Mouse (Mus musculus) midbrain, embryonic 14.5 days (tissue): ENCODE measurements around the gene Chrm2. TPM values are rescaled to one million over a fixed set of nuclear protein-coding genes. Genes with fewer than 3 reads are reported as not detected.

Source experiments
- ATAC-seq: fragments of 200-750 bp; cut with Nextera tagmentation; 2 replicates; pipeline ENCODE4 v1.8.0; 2017; ENCODE audit warnings: moderate number of reproducible peaks, moderate library complexity; ENCODE audit not compliant: low FRiP score, low TSS enrichment
- DNase-seq: peaks from one replicate; pipeline ENCODE4 v3.0.0-alpha.2; 2015
- H3K27ac ChIP-seq: fragments of 300-500 bp; sonication (generic); replicated peaks from 2 replicates; pipeline ENCODE4 v1.5.1; 2014; ENCODE audit warnings: mild to moderate bottlenecking, low read depth, low read length, moderate library complexity
- H3K27me3 ChIP-seq: fragments of 300-500 bp; sonication (generic); 2 replicates; pipeline ENCODE4 v1.6.1; 2014; ENCODE audit warnings: low read length, control low read depth, mixed read lengths; ENCODE audit not compliant: control insufficient read depth, insufficient read depth
- H3K36me3 ChIP-seq: fragments of 300-500 bp; sonication (generic); 2 replicates; pipeline ENCODE4 v1.6.1; 2014; ENCODE audit warnings: low read length, control low read depth; ENCODE audit not compliant: control insufficient read depth, insufficient read depth
- H3K4me1 ChIP-seq: fragments of 300-500 bp; sonication (generic); 2 replicates; pipeline ENCODE4 v1.6.1; 2014; ENCODE audit warnings: mild to moderate bottlenecking, antibody characterized with exemption, low read length, control low read depth; ENCODE audit not compliant: control insufficient read depth, insufficient read depth
- H3K4me2 ChIP-seq: fragments of 300-500 bp; sonication (generic); 2 replicates; pipeline ENCODE4 v1.6.1; 2014; ENCODE audit warnings: mild to moderate bottlenecking, low read length, moderate library complexity
- H3K4me3 ChIP-seq: fragments of 300-500 bp; sonication (generic); replicated peaks from 2 replicates; pipeline ENCODE4 v1.5.1; 2014; ENCODE audit warnings: low read depth, low read length
- H3K9ac ChIP-seq: fragments of 300-500 bp; sonication (generic); replicated peaks from 2 replicates; pipeline ENCODE4 v1.6.1; 2014; ENCODE audit warnings: mild to moderate bottlenecking, low read length, moderate library complexity
- H3K9me3 ChIP-seq: fragments of 300-500 bp; sonication (generic); 2 replicates; pipeline ENCODE4 v1.6.1; 2016; ENCODE audit warnings: low read length, control low read depth, mixed read lengths; ENCODE audit not compliant: control insufficient read depth
- WGBS: fragments of 180-500 bp; shearing (Covaris S2); extraction: QIAGEN DNeasy Blood & Tissue Kit; methylation state at CpG from one replicate; pipeline ENCODE4 v1.1.7; 2014; 5-methylcytosine and 5-hydroxymethylcytosine counted together
- polyA plus RNA-seq: library from polyadenylated mRNA; unstranded; fragments of >200 nt; fragmentation: Nextera tagmentation; extraction: Ambion mirVana; gene quantifications from 2 replicates; pipeline ENCODE4 v1.2.1, GENCODE M21; 2014

Chrm2 gene
- polyA plus RNA-seq, 1 experiment from 2014 or later: 7.0 TPM

DNA sequence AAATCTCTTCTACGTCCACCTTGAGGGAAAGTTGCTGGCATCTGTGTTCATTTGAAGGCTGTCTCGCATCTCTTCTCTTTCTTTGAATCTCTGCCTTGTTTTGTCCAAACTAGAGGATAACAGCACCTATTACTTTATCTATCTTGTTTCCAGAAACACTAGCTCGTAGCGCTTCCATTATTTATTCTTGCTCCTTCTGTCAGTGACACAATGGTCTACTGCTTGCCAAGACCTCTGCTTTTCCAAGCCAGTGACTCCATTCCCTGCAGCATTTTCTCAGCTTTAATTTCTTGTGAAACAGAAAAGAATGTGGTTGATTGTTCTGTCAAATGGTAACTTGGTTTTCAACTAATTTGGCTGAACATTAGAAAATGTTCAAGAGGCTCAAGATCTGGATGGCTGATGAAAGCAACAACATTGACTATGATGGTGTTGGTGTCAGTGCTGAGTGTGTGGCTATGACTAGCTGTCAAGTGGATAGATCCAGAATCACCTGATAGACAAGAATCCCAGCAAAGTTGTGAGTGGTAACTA lies 96.3 kb downstream of the Chrm2 start:
- no peaks in the 10 kb centered on the region for H3K36me3 ChIP-seq
- H3K4me1 ChIP-seq: no peaks in the 10 kb centered on the region
- no peak for ATAC-seq
- H3K9me3 ChIP-seq: no peaks in the 10 kb centered on the region
- DNase-seq: no peak
- 69% methylated on average over 4 of the region's 4 CpGs for WGBS
- no peaks in the 10 kb centered on the region for H3K27me3 ChIP-seq
- no peak overlapping the region for H3K27ac ChIP-seq
- no peak overlapping the region for H3K4me2 ChIP-seq
- no peak overlapping the region for H3K4me3 ChIP-seq
- H3K9ac ChIP-seq: no peak overlapping the region

DNA sequence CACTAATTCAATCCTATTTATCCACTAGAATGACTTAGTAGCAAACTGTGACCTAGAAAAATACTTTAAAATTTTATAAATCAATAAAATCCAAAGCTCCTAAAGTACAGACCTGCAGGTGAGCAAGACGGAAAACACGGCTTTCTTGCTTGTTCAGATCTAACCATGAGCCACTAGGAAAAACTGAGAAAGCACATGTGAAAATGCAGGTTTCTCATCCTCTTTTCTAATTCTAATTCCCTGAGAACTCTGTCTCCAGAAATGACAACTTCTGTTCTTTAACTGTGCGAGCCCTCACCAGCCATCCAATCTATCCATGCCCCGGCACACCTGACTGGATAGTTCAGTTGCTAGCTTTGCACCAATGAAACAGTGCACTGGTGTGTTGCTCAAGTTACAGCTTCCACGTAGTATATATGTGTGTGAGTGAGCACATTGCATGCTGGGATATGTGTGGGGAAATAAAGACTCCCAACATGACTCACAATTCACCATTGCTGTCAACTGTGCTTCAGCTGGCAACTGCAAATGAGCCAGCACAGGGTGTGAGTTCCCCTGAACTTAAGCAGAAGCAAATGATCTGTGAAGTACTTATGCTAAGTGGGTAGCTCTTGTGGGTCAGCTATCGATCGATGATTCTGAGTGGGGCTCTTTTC lies 119.3 kb downstream of the Chrm2 start:
- DNase-seq (no peak), ATAC-seq (no peak)
- no peaks in the 10 kb centered on the region for H3K36me3 ChIP-seq
- WGBS: 80% methylated on average over 7 of the region's 7 CpGs
- H3K4me3 ChIP-seq: no peak overlapping the region
- H3K9ac ChIP-seq: no peak overlapping the region
- H3K27me3 ChIP-seq: no peaks in the 10 kb centered on the region
- no peak overlapping the region for H3K27ac ChIP-seq
- H3K4me2 ChIP-seq: no peak overlapping the region
- no peaks in the 10 kb centered on the region for H3K4me1 ChIP-seq
- no peaks in the 10 kb centered on the region for H3K9me3 ChIP-seq

DNA sequence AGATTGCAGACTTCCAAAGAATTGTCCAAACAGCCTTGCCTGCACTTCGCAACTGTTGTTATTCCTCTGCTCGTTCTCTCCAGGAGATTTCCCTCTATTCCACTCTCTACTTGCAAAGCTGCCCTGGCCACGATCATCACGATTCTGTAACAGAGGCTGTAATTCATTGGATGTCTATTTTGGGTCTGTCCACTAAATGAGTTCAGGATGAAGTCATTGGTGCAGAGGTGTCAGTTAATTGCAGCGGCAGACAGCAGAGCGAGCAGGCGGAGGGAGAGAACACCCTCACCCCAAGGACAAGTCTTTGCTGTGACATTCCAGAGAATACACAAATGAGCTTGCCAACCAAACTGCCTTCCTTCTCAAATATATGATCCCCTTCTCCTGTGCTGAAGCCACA lies 120.1 kb downstream of the Chrm2 start:
- ATAC-seq: no peak
- H3K36me3 ChIP-seq: no peaks in the 10 kb centered on the region
- H3K9ac ChIP-seq: no peak overlapping the region
- DNase-seq: no peak
- no peaks in the 10 kb centered on the region for H3K4me1 ChIP-seq
- WGBS: 58% methylated on average over 7 of the region's 7 CpGs
- H3K27ac ChIP-seq: no peak overlapping the region
- H3K9me3 ChIP-seq: no peaks in the 10 kb centered on the region
- H3K27me3 ChIP-seq: no peaks in the 10 kb centered on the region
- H3K4me2 ChIP-seq: no peak overlapping the region
- no peak overlapping the region for H3K4me3 ChIP-seq

DNA sequence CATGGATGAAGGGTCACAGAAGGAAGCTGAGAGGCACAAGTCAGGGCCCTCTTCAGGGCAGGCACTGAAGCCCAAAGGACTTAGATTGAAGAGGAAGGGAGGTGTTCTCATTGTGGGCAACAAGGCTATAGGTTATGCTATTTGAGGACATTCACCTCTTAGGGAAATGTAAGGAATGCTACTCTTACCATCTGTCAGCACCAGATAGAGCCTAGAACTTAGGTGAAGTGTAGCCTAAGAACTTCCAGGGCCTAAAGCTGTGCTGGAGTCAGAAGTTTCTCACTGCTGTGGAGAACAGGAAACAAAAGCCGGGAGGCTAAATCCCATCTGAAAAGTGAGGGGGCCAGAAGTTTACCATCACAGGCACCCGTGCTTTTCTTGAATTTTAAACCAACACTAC lies 120.6 kb downstream of the Chrm2 start:
- ATAC-seq: no peak
- no peaks in the 10 kb centered on the region for H3K4me1 ChIP-seq
- H3K4me2 ChIP-seq: no peak overlapping the region
- no peaks in the 10 kb centered on the region for H3K9me3 ChIP-seq
- H3K4me3 ChIP-seq: no peak overlapping the region
- H3K9ac ChIP-seq: no peak overlapping the region
- H3K27me3 ChIP-seq: no peaks in the 10 kb centered on the region
- H3K36me3 ChIP-seq: no peaks in the 10 kb centered on the region
- DNase-seq: no peak
- 38% methylated on average over 2 of the region's 2 CpGs for WGBS
- no peak overlapping the region for H3K27ac ChIP-seq

DNA sequence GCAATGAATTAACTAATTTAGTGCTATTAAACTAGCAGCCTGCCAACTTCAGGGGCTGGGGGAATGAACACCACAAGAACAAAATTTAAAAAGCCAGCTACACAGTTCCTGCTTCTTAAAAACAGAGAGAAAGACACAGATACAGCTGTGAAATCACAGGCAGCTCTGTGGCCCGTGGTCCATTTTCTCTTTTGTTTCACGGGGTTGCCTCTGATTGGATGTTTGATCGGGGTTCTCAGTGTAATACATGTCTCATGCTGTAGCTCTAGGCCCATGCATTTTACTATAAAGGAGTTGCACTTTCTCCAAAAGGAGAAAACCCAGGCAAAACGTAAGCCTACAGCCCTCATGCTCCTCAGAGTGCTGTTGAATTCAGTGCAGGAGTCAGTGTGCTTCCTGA lies 128.6 kb downstream of the Chrm2 start:
- no peak overlapping the region for H3K4me3 ChIP-seq
- H3K9me3 ChIP-seq: no peaks in the 10 kb centered on the region
- 68% methylated on average over 4 of the region's 4 CpGs for WGBS
- no peak for DNase-seq
- H3K9ac ChIP-seq: no peak overlapping the region
- no peaks in the 10 kb centered on the region for H3K4me1 ChIP-seq
- no peak overlapping the region for H3K27ac ChIP-seq
- no peaks in the 10 kb centered on the region for H3K27me3 ChIP-seq
- ATAC-seq: no peak
- no peak overlapping the region for H3K4me2 ChIP-seq
- H3K36me3 ChIP-seq: no peaks in the 10 kb centered on the region

DNA sequence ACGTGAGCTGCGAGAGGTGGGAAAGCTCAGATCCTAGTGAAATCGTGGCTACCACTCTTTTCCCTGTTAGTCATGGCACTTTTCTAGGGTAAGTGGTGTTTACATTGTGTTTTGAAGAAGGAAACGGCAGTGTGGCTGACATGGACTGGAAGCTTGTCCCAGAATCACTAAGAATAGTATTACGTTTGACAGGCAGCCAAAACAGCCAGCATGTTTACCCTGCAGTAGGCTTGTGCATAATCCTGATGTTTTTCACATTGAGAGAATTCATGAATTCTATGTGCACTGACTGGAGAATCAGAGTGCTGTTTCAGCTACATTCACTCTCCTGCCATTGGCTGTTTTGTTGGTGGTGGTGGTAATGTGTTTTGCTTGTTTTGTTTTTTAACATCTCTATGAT lies 129.4 kb downstream of the Chrm2 start:
- Histone ChIP-seq H3K4me1 (no peaks in the 10 kb centered on the region), H3K4me2 (no peak overlapping the region), H3K36me3 (no peaks in the 10 kb centered on the region), H3K27me3 (no peaks in the 10 kb centered on the region), H3K27ac (no peak overlapping the region), H3K9me3 (no peaks in the 10 kb centered on the region), H3K4me3 (no peak overlapping the region), H3K9ac (no peak overlapping the region)
- 63% methylated on average over 5 of the region's 5 CpGs for WGBS
- DNase-seq: peak; percentile 36
- ATAC-seq: no peak

DNA sequence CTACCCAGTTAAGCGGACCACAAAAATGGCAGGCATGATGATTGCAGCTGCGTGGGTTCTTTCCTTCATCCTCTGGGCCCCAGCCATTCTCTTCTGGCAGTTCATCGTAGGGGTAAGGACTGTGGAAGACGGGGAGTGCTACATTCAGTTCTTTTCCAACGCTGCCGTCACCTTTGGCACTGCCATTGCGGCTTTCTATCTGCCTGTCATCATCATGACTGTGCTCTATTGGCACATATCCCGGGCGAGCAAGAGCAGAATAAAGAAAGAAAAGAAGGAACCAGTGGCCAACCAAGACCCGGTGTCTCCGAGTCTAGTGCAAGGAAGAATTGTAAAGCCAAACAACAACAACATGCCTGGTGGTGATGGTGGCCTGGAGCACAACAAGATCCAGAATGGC lies 135.7 kb downstream of the Chrm2 start:
- WGBS: 97% methylated on average over 11 of the region's 11 CpGs
- H3K27me3 ChIP-seq: no peaks in the 10 kb centered on the region
- no peak for ATAC-seq
- H3K9ac ChIP-seq: no peak overlapping the region
- H3K9me3 ChIP-seq: no peaks in the 10 kb centered on the region
- no peaks in the 10 kb centered on the region for H3K4me1 ChIP-seq
- H3K4me3 ChIP-seq: no peak overlapping the region
- no peak overlapping the region for H3K4me2 ChIP-seq
- DNase-seq: no peak
- H3K27ac ChIP-seq: no peak overlapping the region
- H3K36me3 ChIP-seq: no peaks in the 10 kb centered on the region

DNA sequence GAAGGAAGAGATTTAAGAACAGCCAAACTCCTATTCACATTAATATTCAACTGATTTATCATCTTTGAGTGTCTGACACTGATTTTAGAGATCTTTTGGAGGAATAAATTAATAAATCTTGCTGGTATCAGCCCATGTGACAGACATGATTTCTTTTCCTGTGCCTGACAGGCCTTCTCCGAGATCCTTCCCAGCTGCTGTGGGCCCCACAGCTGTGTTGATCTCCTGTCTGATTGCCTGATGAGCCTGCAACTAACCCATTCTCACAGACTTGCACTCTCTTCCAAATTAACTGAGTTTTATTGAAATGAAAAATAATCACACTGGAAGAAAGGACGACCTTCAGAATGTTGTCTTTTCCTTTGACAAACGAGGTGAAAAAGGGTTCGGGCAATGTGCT lies 140.6 kb downstream of the Chrm2 start:
- DNase-seq (no peak), ATAC-seq (no peak)
- H3K4me3 ChIP-seq: no peak overlapping the region
- H3K36me3 ChIP-seq: no peaks in the 10 kb centered on the region
- H3K9ac ChIP-seq: no peak overlapping the region
- H3K4me2 ChIP-seq: no peak overlapping the region
- H3K27ac ChIP-seq: no peak overlapping the region
- no peaks in the 10 kb centered on the region for H3K27me3 ChIP-seq
- H3K9me3 ChIP-seq: no peaks in the 10 kb centered on the region
- no peaks in the 10 kb centered on the region for H3K4me1 ChIP-seq
- 81% methylated on average over 4 of the region's 4 CpGs for WGBS

DNA sequence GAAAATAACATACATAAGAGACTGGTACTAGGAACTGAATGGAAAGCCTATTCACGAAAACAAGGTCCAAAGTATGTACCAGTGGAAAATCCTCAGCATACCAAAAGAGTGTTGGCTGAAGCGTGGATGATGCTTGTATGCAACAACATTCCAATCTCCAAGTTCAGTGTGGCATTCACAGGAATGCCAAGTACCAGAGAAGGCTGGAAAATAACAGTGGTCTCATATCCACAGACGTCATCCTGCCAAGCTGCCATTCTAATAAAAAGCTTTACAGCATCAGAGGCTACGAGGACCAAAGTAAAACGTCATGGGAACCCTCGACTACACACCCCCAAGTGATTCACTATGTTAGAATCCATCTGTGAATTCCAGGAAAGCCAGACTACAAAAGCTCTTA lies 153.4 kb downstream of the Chrm2 start:
- Histone ChIP-seq H3K4me2 (no peak overlapping the region), H3K4me3 (no peak overlapping the region), H3K36me3 (no peaks in the 10 kb centered on the region), H3K9ac (no peak overlapping the region), H3K27ac (no peak overlapping the region), H3K4me1 (no peaks in the 10 kb centered on the region), H3K9me3 (no peaks in the 10 kb centered on the region), H3K27me3 (no peaks in the 10 kb centered on the region)
- DNase-seq (no peak), ATAC-seq (no peak)
- 79% methylated on average over 6 of the region's 6 CpGs for WGBS
